Mouse (Mus musculus) liver, adult 2 months (tissue): Measurements from ENCODE around the gene Rps2. TPM values are rescaled to one million over a fixed set of nuclear protein-coding genes. Genes with fewer than 3 reads are reported as not detected.
"Not testable (repeated sequence)": the region's sequence is repeated elsewhere in the genome, so short reads cannot be mapped to it uniquely, and the experiment has no call there.

Experiments used
- DNase-seq: peaks from one replicate; pipeline ENCODE4 v3.0.0-alpha.2; 2011; ENCODE audit warnings: low read depth, low spot score; ENCODE audit errors: extremely low read depth
- H3K27ac ChIP-seq: fragments of 200-500 bp; replicated peaks from 2 replicates; pipeline ENCODE4 v1.5.1; 2012; ENCODE audit warnings: low read depth, mild to moderate bottlenecking, control low read depth, inconsistent platforms, low read length; ENCODE audit not compliant: insufficient read depth
- H3K27me3 ChIP-seq: fragments of 200-500 bp; 2 replicates; pipeline ENCODE4 v1.6.1; 2012; ENCODE audit warnings: mild to moderate bottlenecking, moderate library complexity, low read length, inconsistent platforms; ENCODE audit not compliant: control insufficient read depth, insufficient read depth
- H3K36me3 ChIP-seq: fragments of 200-500 bp; 2 replicates; pipeline ENCODE4 v1.6.1; 2012; ENCODE audit warnings: low read length, inconsistent platforms; ENCODE audit not compliant: control insufficient read depth, insufficient read depth
- H3K4me1 ChIP-seq: fragments of 200-500 bp; 2 replicates; pipeline ENCODE4 v1.6.1; 2011; ENCODE audit warnings: low read length; ENCODE audit not compliant: control insufficient read depth, insufficient read depth
- H3K4me3 ChIP-seq: fragments of 200-500 bp; 2 replicates; pipeline ENCODE4 v1.5.1; 2011; ENCODE audit warnings: low read depth, mild to moderate bottlenecking, control low read depth, low read length, moderate library complexity; ENCODE audit not compliant: insufficient read depth
- H3K79me2 ChIP-seq: fragments of 200-500 bp; 2 replicates; pipeline ENCODE4 v1.6.1; 2012; ENCODE audit warnings: inconsistent platforms, mild to moderate bottlenecking, low read length, moderate library complexity; ENCODE audit not compliant: control insufficient read depth, insufficient read depth
- H3K9ac ChIP-seq: fragments of 200-500 bp; 2 replicates; pipeline ENCODE4 v1.6.1; 2012; ENCODE audit warnings: low read depth, mild to moderate bottlenecking, control low read depth, inconsistent platforms, low read length
- CTCF ChIP-seq: fragments of 200-500 bp; IDR thresholded peaks from 2 replicates; pipeline ENCODE4 v1.5.1; 2011; ENCODE audit warnings: low read depth, low read length, control low read depth
- POLR2A ChIP-seq: fragments of 200-500 bp; IDR thresholded peaks from 2 replicates; pipeline ENCODE4 v1.6.1; 2011; ENCODE audit warnings: low read length, control low read depth; ENCODE audit not compliant: insufficient read depth; ENCODE audit errors: extremely low read depth
- WGBS: fragments of 180-500 bp; shearing (Covaris S2); methylation state at CpG from one replicate; pipeline ENCODE4 v1.1.7; 2018; 5-methylcytosine and 5-hydroxymethylcytosine counted together
- polyA plus RNA-seq: library from polyadenylated mRNA; depleted of rRNA; stranded (reverse); fragments of >200 nt; gene quantifications from 2 replicates; pipeline ENCODE4 v1.2.3, GENCODE M21; 2012
- total RNA-seq: library from RNA; depleted of rRNA; stranded (reverse); fragments of >200 nt; gene quantifications from 2 replicates; pipeline ENCODE4 v1.2.3, GENCODE M21; 2014

The Rps2 gene
- total and polyA plus RNA-seq, 2 experiments, result 802 to 2,199 TPM

DNA sequence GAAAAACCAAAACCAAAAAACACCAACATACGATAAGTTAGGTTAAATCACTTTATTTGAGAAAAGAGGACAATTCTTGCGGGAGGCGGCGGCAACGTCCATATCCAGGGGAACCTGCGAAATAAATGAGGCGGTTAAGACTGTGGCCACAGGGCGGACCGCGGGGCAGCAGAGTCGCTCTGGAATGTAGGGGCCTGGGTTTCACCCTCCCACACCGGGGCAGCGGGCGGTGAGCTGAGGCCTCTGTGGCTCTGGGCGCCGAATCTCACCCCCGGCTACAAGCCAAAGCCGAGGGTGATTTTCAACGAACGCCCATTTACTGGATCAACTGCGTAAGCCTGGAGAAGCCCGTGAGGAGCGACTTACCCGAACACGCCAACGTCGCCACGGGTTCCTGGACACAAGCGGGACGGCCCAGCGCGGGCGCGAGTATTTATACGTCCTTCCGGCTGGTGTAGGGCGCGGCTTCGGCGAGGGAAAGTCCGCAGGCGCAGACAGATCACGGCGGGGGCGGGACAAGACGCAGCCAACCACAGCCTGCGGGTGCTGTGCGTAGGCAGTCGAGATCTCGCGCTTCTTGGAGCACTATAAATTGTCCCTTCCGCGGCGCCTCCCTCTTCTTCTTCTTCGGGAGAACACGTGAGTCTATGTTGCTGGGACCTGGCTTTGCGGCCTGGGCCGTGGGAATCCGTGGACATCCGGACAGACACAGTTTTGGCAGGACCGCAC is 1.7 kb downstream of the Rps2 start:
- H3K9ac ChIP-seq, result peak overlapping the region; percentile 80
- no peak for TF ChIP-seq CTCF
- peak; percentile 90 for TF ChIP-seq POLR2A
- peak overlapping the region; percentile 76 for H3K4me3 ChIP-seq
- H3K36me3 ChIP-seq, result peaks cover 12% of the 10 kb centered on the region
- H3K79me2 ChIP-seq, result peaks cover 8% of the 10 kb centered on the region; the same call in 1 of the 2 replicates
- peak overlapping the region; percentile 63 for H3K27ac ChIP-seq
- no peaks in the 10 kb centered on the region for H3K27me3 ChIP-seq
- under 1% methylated on average over 61 of the region's 61 CpGs for WGBS
- DNase-seq, result peak; percentile 94
- peaks cover 21% of the 10 kb centered on the region for H3K4me1 ChIP-seq

- WGBS, result under 1% methylated on average over 11 of the region's 11 CpGs
- H3K36me3 ChIP-seq, result peaks cover 12% of the 10 kb centered on the region
- H3K79me2 ChIP-seq, H3K27me3 ChIP-seq: not testable (repeated sequence)
- H3K4me1 ChIP-seq, result peaks cover 21% of the 10 kb centered on the region
- peak overlapping the region; percentile 67 for H3K9ac ChIP-seq
- H3K27ac ChIP-seq, result peak overlapping the region; percentile 53
- peak overlapping the region; percentile 76 for H3K4me3 ChIP-seq
- peak; percentile 73 for DNase-seq
Measured at GRCm38 (mm10) chr17:24720616-24721015, 2.7 kb downstream of the Rps2 start.

- peak; percentile 18 for DNase-seq
- peaks cover 12% of the 10 kb centered on the region for H3K36me3 ChIP-seq
- peaks cover 21% of the 10 kb centered on the region for H3K4me1 ChIP-seq
- peak overlapping the region; percentile 57 for H3K9ac ChIP-seq
- H3K27ac ChIP-seq, result 0 out of 2 replicates have a peak overlapping the region, but pooled peaks have one; percentile 6
- peak overlapping the region; percentile 15; the same call in 1 of the 2 replicates for H3K4me3 ChIP-seq
- H3K79me2 ChIP-seq, H3K27me3 ChIP-seq: not testable (repeated sequence)
- WGBS, result 17% methylated on average over 7 of the region's 7 CpGs
Measured at GRCm38 (mm10) chr17:24721383-24721955, 3.6 kb downstream of the Rps2 start.

GRCm38 (mm10) chr17:24722220-24722924 is 4.5 kb downstream of the Rps2 start:
- WGBS, result 17% methylated on average over 13 of the region's 13 CpGs
- peak; percentile 59 for DNase-seq
- Histone ChIP-seq H3K4me3 (peak overlapping the region; percentile 2; the same call in 1 of the 2 replicates), H3K79me2 (peaks cover 8% of the 10 kb centered on the region; the same call in 1 of the 2 replicates), H3K36me3 (peaks cover 12% of the 10 kb centered on the region), H3K27me3 (no peaks in the 10 kb centered on the region), H3K4me1 (peaks cover 21% of the 10 kb centered on the region), H3K27ac (0 out of 2 replicates have a peak overlapping the region, but pooled peaks have one; percentile 4), H3K9ac (peak overlapping the region; percentile 28)
- TF ChIP-seq CTCF, result no peak
- TF ChIP-seq POLR2A, result no peak

DNA sequence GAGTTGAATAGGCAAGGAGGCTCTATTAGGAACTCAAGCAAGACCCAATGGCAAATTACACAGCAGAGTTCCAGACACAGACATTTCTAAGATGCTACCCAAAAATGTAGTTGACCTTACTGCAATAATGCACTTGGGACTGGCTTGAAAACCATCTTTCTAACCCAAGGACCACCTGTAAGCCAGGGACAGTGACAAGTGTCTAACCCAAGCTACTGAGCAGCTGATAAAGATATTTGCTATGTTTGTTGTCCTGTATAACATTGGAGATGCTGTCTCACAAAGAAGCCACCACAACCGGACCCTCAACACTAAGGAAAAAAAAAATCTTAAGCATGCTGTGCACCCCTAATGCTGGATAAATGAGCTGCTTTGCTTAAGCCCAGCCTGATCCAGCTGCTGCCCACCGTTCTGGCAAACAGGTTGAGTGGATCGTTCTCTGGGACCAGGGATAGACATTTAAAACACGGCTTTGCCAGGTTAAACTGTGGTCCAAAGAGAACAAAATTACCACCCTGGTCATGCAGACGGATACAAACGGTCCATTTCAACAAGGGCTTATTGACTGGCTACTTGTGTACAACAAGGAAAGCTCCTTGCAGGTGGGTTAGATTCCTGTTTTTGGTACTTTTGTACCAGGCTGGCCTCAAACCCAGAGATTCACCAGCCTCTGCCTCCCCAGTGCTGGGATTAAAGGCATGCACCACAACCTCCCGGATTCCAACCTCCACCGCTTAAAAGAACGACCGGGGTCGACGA is 5.4 kb downstream of the Rps2 start:
- Histone ChIP-seq H3K27me3 (no peaks in the 10 kb centered on the region), H3K9ac (peak overlapping the region; percentile 95), H3K79me2 (peaks cover 8% of the 10 kb centered on the region; the same call in 1 of the 2 replicates), H3K4me1 (peaks cover 21% of the 10 kb centered on the region), H3K36me3 (peaks cover 12% of the 10 kb centered on the region), H3K27ac (peak overlapping the region; percentile 92), H3K4me3 (peak overlapping the region; percentile 93)
- TF ChIP-seq CTCF (no peak), POLR2A (no peak)
- under 1% methylated on average over 12 of the region's 12 CpGs for WGBS
- peak; percentile 26 for DNase-seq
